Mouse (Mus musculus): Measurements from ENCODE around the gene Dnajc19. TPM values are rescaled to one million over a fixed set of nuclear protein-coding genes. Genes with fewer than 3 reads are reported as not detected.

Dnajc19 gene
- polyA plus RNA-seq, 2 experiments, result 91.5 to 148 TPM

DNA sequence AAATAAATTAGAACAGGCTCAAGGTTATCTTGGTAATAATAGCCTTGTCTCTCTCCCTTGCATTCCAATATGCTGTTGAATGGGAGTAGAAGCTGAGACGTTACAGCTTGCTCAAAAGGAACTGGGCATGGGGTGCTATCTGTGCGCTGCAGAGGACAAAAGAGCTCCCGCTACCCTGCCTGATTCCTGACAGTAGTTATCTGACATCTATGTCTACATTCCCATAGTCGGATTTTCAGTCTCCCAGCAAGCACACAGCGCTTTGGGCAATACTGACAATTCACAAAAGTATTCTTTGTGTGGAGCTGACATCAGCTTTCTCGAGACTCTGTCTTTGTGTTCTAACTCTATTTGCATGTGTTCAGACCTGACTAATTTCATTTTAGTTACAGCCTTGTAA, 34.7 kb upstream of the Dnajc19 start:
- Histone ChIP-seq H3K27me3 (ENCODE audit: control insufficient read depth, insufficient read depth, low read length) (no peaks in the 10 kb centered on the region), H3K4me2 (replicated peaks; ENCODE audit: low read depth, low read length, severe bottlenecking) (no peak overlapping the region), H3K36me3 (ENCODE audit: control insufficient read depth, insufficient read depth, low read length) (no peaks in the 10 kb centered on the region), H3K9ac (ENCODE audit: low read depth, low read length, severe bottlenecking) (no peak overlapping the region), H3K4me3 (replicated peaks; ENCODE audit: low read length) (no peak overlapping the region), H3K4me1 (ENCODE audit: control insufficient read depth, insufficient read depth, low read length) (no peaks in the 10 kb centered on the region), H3K9me3 (ENCODE audit: control insufficient read depth, low read length) (no peaks in the 10 kb centered on the region), H3K27ac (replicated peaks; ENCODE audit: low read depth, low read length) (no peak overlapping the region)
- no peak for TF ChIP-seq POLR2A (IDR thresholded peaks at IDR 0.05; ENCODE audit: borderline replicate concordance, extremely low read depth, insufficient read depth, insufficient read length)
- ATAC-seq (ENCODE audit: low FRiP score, low read depth) (no peak), DNase-seq (ENCODE audit: low spot score) (no peak)
- 76% methylated on average over 6 of the region's 6 CpGs for WGBS

DNA sequence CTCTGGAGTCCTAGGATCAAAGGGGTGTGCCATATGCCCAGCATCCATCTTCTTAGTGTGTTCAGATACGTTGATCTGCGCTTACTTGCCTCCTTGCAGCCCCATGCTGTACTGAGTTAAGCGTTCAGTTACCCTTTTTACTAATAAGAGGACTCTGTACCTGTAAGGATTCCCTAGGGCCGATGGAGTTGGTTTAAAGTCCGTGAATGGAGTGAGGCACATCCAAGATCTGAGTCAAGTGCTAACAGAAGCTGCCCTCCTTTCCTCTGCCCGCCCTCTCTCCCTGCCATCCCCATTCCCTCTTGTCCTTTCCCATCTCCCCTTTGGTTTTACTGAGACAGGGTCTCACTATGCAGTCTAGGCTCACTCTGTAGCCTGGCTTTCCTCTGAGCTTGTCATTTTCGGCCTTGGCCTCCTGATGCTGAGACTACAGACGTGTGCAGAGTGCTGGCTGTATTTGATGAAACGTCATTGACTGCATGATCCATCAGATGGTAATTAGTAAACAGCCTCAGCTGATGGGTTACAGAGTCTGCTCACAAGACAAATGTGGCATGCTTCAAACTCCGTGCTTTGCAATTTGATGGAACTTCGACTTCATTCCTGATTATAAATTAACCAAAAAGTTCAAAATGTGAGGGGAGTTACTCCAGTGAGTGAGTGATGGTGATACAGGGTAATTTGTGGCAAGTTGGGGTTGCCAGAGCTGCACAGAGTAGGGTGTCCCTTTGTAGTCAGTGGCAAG, 31.0 kb upstream of the Dnajc19 start:
- no peak for ATAC-seq (ENCODE audit: low FRiP score, low read depth)
- 70% methylated on average over 11 of the region's 11 CpGs for WGBS

DNA sequence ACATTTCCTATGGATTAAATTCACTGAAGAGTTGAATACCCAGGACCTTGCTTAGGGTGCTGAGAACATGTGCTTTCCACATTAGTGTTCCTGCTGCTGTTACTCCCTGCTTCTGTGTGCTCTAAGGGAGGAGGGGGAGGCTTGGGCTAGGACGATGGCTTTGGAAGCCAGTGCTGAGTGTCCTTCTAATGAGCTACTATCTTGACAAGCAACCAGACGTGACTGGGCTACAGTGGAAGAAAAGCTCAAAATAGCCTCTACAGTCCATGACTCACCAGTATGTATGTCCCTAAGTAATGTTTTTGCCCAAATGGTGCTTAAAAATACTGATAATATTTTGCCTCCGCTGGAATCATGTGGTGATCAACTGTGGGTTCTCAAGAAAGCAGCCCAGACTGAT, 26.5 kb upstream of the Dnajc19 start:
- 72% methylated on average over 3 of the region's 3 CpGs for WGBS
- Histone ChIP-seq H3K4me2 (replicated peaks; ENCODE audit: low read depth, low read length, severe bottlenecking) (no peak overlapping the region), H3K36me3 (ENCODE audit: control insufficient read depth, insufficient read depth, low read length) (no peaks in the 10 kb centered on the region), H3K9me3 (ENCODE audit: control insufficient read depth, low read length) (no peaks in the 10 kb centered on the region), H3K27ac (replicated peaks; ENCODE audit: low read depth, low read length) (no peak overlapping the region), H3K27me3 (ENCODE audit: control insufficient read depth, insufficient read depth, low read length) (no peaks in the 10 kb centered on the region), H3K4me1 (ENCODE audit: control insufficient read depth, insufficient read depth, low read length) (no peaks in the 10 kb centered on the region), H3K4me3 (replicated peaks; ENCODE audit: low read length) (no peak overlapping the region), H3K9ac (ENCODE audit: low read depth, low read length, severe bottlenecking) (no peak overlapping the region)
- DNase-seq (ENCODE audit: low spot score) (no peak), ATAC-seq (ENCODE audit: low FRiP score, low read depth) (no peak)
- no peak for TF ChIP-seq POLR2A (IDR thresholded peaks at IDR 0.05; ENCODE audit: borderline replicate concordance, extremely low read depth, insufficient read depth, insufficient read length)

More for the DNA sequence above, 31.0 kb upstream of the Dnajc19 start:
- Histone ChIP-seq H3K4me3 (replicated peaks; ENCODE audit: low read length) (no peak overlapping the region), H3K36me3 (ENCODE audit: control insufficient read depth, insufficient read depth, low read length) (no peaks in the 10 kb centered on the region), H3K4me1 (ENCODE audit: control insufficient read depth, insufficient read depth, low read length) (no peaks in the 10 kb centered on the region), H3K9me3 (ENCODE audit: control insufficient read depth, low read length) (no peaks in the 10 kb centered on the region), H3K27ac (replicated peaks; ENCODE audit: low read depth, low read length) (no peak overlapping the region), H3K4me2 (replicated peaks; ENCODE audit: low read depth, low read length, severe bottlenecking) (no peak overlapping the region), H3K9ac (ENCODE audit: low read depth, low read length, severe bottlenecking) (no peak overlapping the region), H3K27me3 (ENCODE audit: control insufficient read depth, insufficient read depth, low read length) (no peaks in the 10 kb centered on the region)
- DNase-seq (ENCODE audit: low spot score), result no peak
- TF ChIP-seq POLR2A (IDR thresholded peaks at IDR 0.05; ENCODE audit: borderline replicate concordance, extremely low read depth, insufficient read depth, insufficient read length), result no peak

DNA sequence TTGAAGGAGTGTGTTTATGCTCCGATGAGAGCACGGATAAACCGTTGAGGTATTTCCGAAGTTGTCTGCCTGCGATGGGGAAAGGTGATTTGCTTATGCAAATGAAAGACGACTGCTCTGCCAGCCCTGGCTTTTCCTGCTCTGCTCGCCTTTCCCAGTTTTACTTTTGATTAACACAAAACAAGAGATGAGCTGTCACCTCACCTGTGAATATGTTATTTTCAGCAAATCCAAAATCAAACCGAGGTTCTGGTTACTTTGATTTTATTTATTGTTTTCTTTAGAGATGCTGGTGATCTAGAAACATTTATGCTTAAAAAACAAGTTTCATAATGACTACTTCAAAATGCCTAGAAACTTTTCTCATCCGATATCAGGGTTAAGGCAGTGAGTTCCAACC, 25.3 kb upstream of the Dnajc19 start:
- Histone ChIP-seq H3K36me3 (ENCODE audit: control insufficient read depth, insufficient read depth, low read length) (no peaks in the 10 kb centered on the region), H3K27me3 (ENCODE audit: control insufficient read depth, insufficient read depth, low read length) (no peaks in the 10 kb centered on the region), H3K9ac (ENCODE audit: low read depth, low read length, severe bottlenecking) (no peak overlapping the region), H3K9me3 (ENCODE audit: control insufficient read depth, low read length) (no peaks in the 10 kb centered on the region), H3K27ac (replicated peaks; ENCODE audit: low read depth, low read length) (no peak overlapping the region), H3K4me2 (replicated peaks; ENCODE audit: low read depth, low read length, severe bottlenecking) (no peak overlapping the region), H3K4me3 (replicated peaks; ENCODE audit: low read length) (no peak overlapping the region), H3K4me1 (ENCODE audit: control insufficient read depth, insufficient read depth, low read length) (no peaks in the 10 kb centered on the region)
- no peak for DNase-seq (ENCODE audit: low spot score)
- TF ChIP-seq POLR2A (IDR thresholded peaks at IDR 0.05; ENCODE audit: borderline replicate concordance, extremely low read depth, insufficient read depth, insufficient read length), result no peak
- ATAC-seq (ENCODE audit: low FRiP score, low read depth), result no peak
- 14% methylated on average over 9 of the region's 9 CpGs for WGBS

GRCm38 (mm10) chr3:34103902-34104672, 23.0 kb upstream of the Dnajc19 start:
- Histone ChIP-seq H3K9ac (ENCODE audit: low read depth, low read length, severe bottlenecking) (no peak overlapping the region), H3K9me3 (ENCODE audit: control insufficient read depth, low read length) (no peaks in the 10 kb centered on the region), H3K27me3 (ENCODE audit: control insufficient read depth, insufficient read depth, low read length) (no peaks in the 10 kb centered on the region), H3K36me3 (ENCODE audit: control insufficient read depth, insufficient read depth, low read length) (no peaks in the 10 kb centered on the region), H3K4me3 (replicated peaks; ENCODE audit: low read length) (no peak overlapping the region), H3K27ac (replicated peaks; ENCODE audit: low read depth, low read length) (no peak overlapping the region), H3K4me1 (ENCODE audit: control insufficient read depth, insufficient read depth, low read length) (no peaks in the 10 kb centered on the region), H3K4me2 (replicated peaks; ENCODE audit: low read depth, low read length, severe bottlenecking) (no peak overlapping the region)
- DNase-seq (ENCODE audit: low spot score) (no peak), ATAC-seq (ENCODE audit: low FRiP score, low read depth) (no peak)
- WGBS, result 39% methylated on average over 7 of the region's 7 CpGs
- TF ChIP-seq POLR2A (IDR thresholded peaks at IDR 0.05; ENCODE audit: borderline replicate concordance, extremely low read depth, insufficient read depth, insufficient read length), result no peak
